Mouse (Mus musculus) midbrain, embryonic 15.5 days (tissue): Measurements from ENCODE around the gene Mlxipl. TPM values are rescaled to one million over a fixed set of nuclear protein-coding genes. Genes with fewer than 3 reads are reported as not detected.

Experiments used
- polyA plus RNA-seq: library from polyadenylated mRNA; unstranded; fragments of >200 nt; fragmentation: Nextera tagmentation; extraction: Ambion mirVana; gene quantifications from 2 replicates; pipeline ENCODE4 v1.2.1, GENCODE M21; 2015

Gene Mlxipl
- polyA plus RNA-seq, 1 experiment from 2014 or later, result 0.81 TPM

Other genes starting within 250 kb of the Mlxipl start
- gene Tmem270, start 183.2 kb upstream of the Mlxipl start, polyA plus RNA-seq, result not detected in 2 replicates
- gene Cldn13, start 174.4 kb upstream of the Mlxipl start, polyA plus RNA-seq, result 0.32 TPM in 1 of 2 replicates, not detected in the other
- 7.2 and 8.4 TPM in 2 replicates for gene Mettl27, start 157.5 kb upstream of the Mlxipl start, polyA plus RNA-seq
- gene Cldn4, start 143.0 kb upstream of the Mlxipl start, polyA plus RNA-seq, result not detected in 2 replicates
- 2.1 and 3.0 TPM in 2 replicates for gene Cldn3, start 103.7 kb upstream of the Mlxipl start, polyA plus RNA-seq
- gene Abhd11, start 80.7 kb upstream of the Mlxipl start, polyA plus RNA-seq, result 68.4 and 70.1 TPM in 2 replicates
- 156 and 157 TPM in 2 replicates for gene Stx1a, start 66.4 kb upstream of the Mlxipl start, polyA plus RNA-seq
- gene Dnajc30, start 25.7 kb upstream of the Mlxipl start, polyA plus RNA-seq, result 43.4 and 47.8 TPM in 2 replicates
- gene Bud23, start 24.9 kb upstream of the Mlxipl start, polyA plus RNA-seq, result 78.1 and 82.5 TPM in 2 replicates
- gene Vps37d, start 11.6 kb upstream of the Mlxipl start, polyA plus RNA-seq, result 39.5 and 47.8 TPM in 2 replicates
- gene Tbl2, start 59.8 kb downstream of the Mlxipl start, polyA plus RNA-seq, result 13.2 and 13.4 TPM in 2 replicates
- gene Bcl7b, start 78.4 kb downstream of the Mlxipl start, polyA plus RNA-seq, result 41.8 and 48.4 TPM in 2 replicates
- gene Baz1b, start 97.4 kb downstream of the Mlxipl start, polyA plus RNA-seq, result 30.5 and 30.9 TPM in 2 replicates
- 11.5 and 15.4 TPM in 2 replicates for gene Fzd9, start 161.3 kb downstream of the Mlxipl start, polyA plus RNA-seq